Mouse (Mus musculus): ENCODE measurements around the gene Cyp2c54. TPM values are rescaled to one million over a fixed set of nuclear protein-coding genes. Genes with fewer than 3 reads are reported as not detected.

Cyp2c54 gene
- total RNA-seq, 1 experiment = not detected

- TF ChIP-seq MAFK (IDR thresholded peaks at IDR 0.05; ENCODE audit: insufficient read depth, low read depth, low read length) = no peak
- no peak for TF ChIP-seq CHD2 (IDR thresholded peaks at IDR 0.05; ENCODE audit: low read depth, low read length)
- no peak for TF ChIP-seq HCFC1 (IDR thresholded peaks at IDR 0.05; ENCODE audit: borderline replicate concordance, insufficient read depth, low read length)
- in situ Hi-C loops (cut with MboI; ENCODE audit: low sequenced_read_pairs in 2 of 2, unreplicated experiment in 2 of 2) = no loop called here
- no peak for DNase-seq (ENCODE audit: low read depth, low spot score)
- H3K27ac ChIP-seq (ENCODE audit: insufficient read depth, low read depth, low read length, poor library complexity, severe bottlenecking) = no peak overlapping the region
- no peaks in the 10 kb centered on the region for H3K36me3 ChIP-seq (ENCODE audit: control insufficient read depth, insufficient read depth, low read length, poor library complexity, severe bottlenecking)
- H3K9me3 ChIP-seq (ENCODE audit: control insufficient read depth, insufficient read depth, low read depth, low read length) = no peaks in the 10 kb centered on the region
- no peak overlapping the region for H3K9ac ChIP-seq (ENCODE audit: insufficient read depth, low read depth, low read length, poor library complexity, severe bottlenecking)
- no peaks in the 10 kb centered on the region for H3K4me1 ChIP-seq (ENCODE audit: control insufficient read depth in 2 of 2, insufficient read depth in 2 of 2, low read length in 2 of 2, poor library complexity in 1 of 2)
- no peak overlapping the region for H3K4me3 ChIP-seq (ENCODE audit: insufficient read depth in 1 of 2, low read depth in 1 of 2, low read length in 2 of 2, poor library complexity in 1 of 2, severe bottlenecking in 1 of 2)
Observed at GRCm38 (mm10) chr19:39989471-39989870, 84.2 kb downstream of the Cyp2c54 start.

Other genes starting within 250 kb of the Cyp2c54 start
- gene Cyp2c69, start 187.0 kb downstream of the Cyp2c54 start, total RNA-seq (2012; rRNA removed) = 0.22 and 0.63 TPM in 2 replicates
- not detected in 2 replicates for gene Cyp2c37, start 81.4 kb downstream of the Cyp2c54 start, total RNA-seq (2012; rRNA removed)
- gene Cyp2c50, start 15.9 kb upstream of the Cyp2c54 start, total RNA-seq (2012; rRNA removed) = not detected in 2 replicates
- gene Cyp2c70, start 113.5 kb upstream of the Cyp2c54 start, total RNA-seq (2012; rRNA removed) = not detected in 2 replicates
- gene Pdlim1, start 198.0 kb upstream of the Cyp2c54 start, total RNA-seq (2012; rRNA removed) = 53.5 and 59.7 TPM in 2 replicates

Data from ES-E14 (cell line).